In the genomic region with DNA sequence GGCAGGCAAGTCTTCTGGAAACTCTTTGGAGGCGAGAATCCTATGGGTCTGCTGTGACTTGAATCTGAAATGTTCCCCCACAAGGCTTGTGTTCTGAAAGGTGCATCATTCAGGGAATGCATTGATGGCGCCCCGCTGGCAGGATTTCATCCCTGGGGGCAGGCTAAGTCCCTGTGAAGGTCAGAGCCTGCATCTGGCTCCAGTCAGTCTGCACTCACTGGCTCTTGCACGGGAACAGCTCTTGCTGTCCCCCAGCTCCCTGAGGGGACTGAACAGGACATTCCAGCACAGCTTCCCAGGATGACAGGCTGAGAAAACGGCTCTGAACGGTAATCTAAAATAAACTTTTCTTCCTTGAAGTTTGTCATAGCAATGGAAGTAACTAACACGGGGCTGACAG, we compare ENCODE assay signal across 15 mouse cellular contexts.
DNase-seq lines count a peak whose midpoint lies in the region; ATAC-seq lines count a peak whose summit lies in the region.
"Had no signal": no experiment of that assay in that cellular context is flagged by ENCODE, and none has a peak within 500 bp of the region (broad histone marks: within the 10 kb centered on the region; RNA-seq: fewer than 3 reads in every experiment).

No protein-coding gene starts in this region.

- no peak overlapping the region for H3K9ac ChIP-seq in hindbrain, embryonic 14.5 days
- no peak overlapping the region for H3K9ac ChIP-seq in hindbrain, embryonic 12.5 days
- no peak overlapping the region for H3K9ac ChIP-seq in heart, embryonic 13.5 days
- H3K9ac ChIP-seq: embryonic facial prominence, embryonic 15.5 days; limb, embryonic 13.5 days; midbrain, embryonic 15.5 days; stomach, embryonic 15.5 days had no signal

- H3K4me3 ChIP-seq in hindbrain, embryonic 14.5 days (replicated peaks; ENCODE audit: low read length) = no peak overlapping the region
- no peak overlapping the region for H3K4me3 ChIP-seq in hindbrain, embryonic 12.5 days
- no peak overlapping the region for H3K4me3 ChIP-seq in heart, embryonic 13.5 days
- no peak overlapping the region for H3K4me3 ChIP-seq in hindbrain, embryonic 10.5 days
- H3K4me3 ChIP-seq: embryonic facial prominence, embryonic 15.5 days; limb, embryonic 13.5 days; midbrain, embryonic 15.5 days; stomach, embryonic 15.5 days had no signal

- H3K4me2 ChIP-seq in hindbrain, embryonic 14.5 days (replicated peaks) = no peak overlapping the region
- no peak overlapping the region for H3K4me2 ChIP-seq in hindbrain, embryonic 12.5 days (replicated peaks)
- 0 out of 2 replicates have a peak overlapping the region, but pooled peaks have one; percentile 3 for H3K4me2 ChIP-seq in heart, embryonic 13.5 days
- H3K4me2 ChIP-seq: embryonic facial prominence, embryonic 15.5 days; limb, embryonic 13.5 days; midbrain, embryonic 15.5 days; stomach, embryonic 15.5 days had no signal

- 22% methylated on average over 7 of the region's 7 CpGs for WGBS in hindbrain, embryonic 14.5 days
- WGBS in hindbrain, embryonic 12.5 days = 21% methylated on average over 7 of the region's 7 CpGs
- 10% methylated on average over 7 of the region's 7 CpGs for WGBS in heart, embryonic 13.5 days
- 28% methylated on average over 7 of the region's 7 CpGs for WGBS in hindbrain, embryonic 10.5 days

- H3K27me3 ChIP-seq in hindbrain, embryonic 14.5 days (ENCODE audit: control insufficient read depth, insufficient read depth, low read length) = no peaks in the 10 kb centered on the region
- H3K27me3 ChIP-seq in hindbrain, embryonic 12.5 days = no peaks in the 10 kb centered on the region
- no peaks in the 10 kb centered on the region for H3K27me3 ChIP-seq in heart, embryonic 13.5 days (replicated peaks)
- H3K27me3 ChIP-seq in hindbrain, embryonic 10.5 days (ENCODE audit: insufficient read depth, poor library complexity, severe bottlenecking) = no peaks in the 10 kb centered on the region
- H3K27me3 ChIP-seq: embryonic facial prominence, embryonic 15.5 days; limb, embryonic 13.5 days; midbrain, embryonic 15.5 days; stomach, embryonic 15.5 days had no signal

- no peaks in the 10 kb centered on the region for H3K36me3 ChIP-seq in hindbrain, embryonic 14.5 days (replicated peaks; ENCODE audit: control insufficient read depth, insufficient read depth)
- no peaks in the 10 kb centered on the region for H3K36me3 ChIP-seq in hindbrain, embryonic 12.5 days
- H3K36me3 ChIP-seq in heart, embryonic 13.5 days = no peaks in the 10 kb centered on the region
- no peaks in the 10 kb centered on the region for H3K36me3 ChIP-seq in hindbrain, embryonic 10.5 days
- H3K36me3 ChIP-seq: embryonic facial prominence, embryonic 15.5 days; limb, embryonic 13.5 days; midbrain, embryonic 15.5 days; stomach, embryonic 15.5 days had no signal

- ATAC-seq in hindbrain, embryonic 14.5 days (ENCODE audit: low FRiP score) = peak; percentile 51; the same call in 1 of the 2 replicates
- ATAC-seq in hindbrain, embryonic 12.5 days (ENCODE audit: low FRiP score) = no peak
- ATAC-seq in heart, embryonic 13.5 days (ENCODE audit: extremely low read depth, insufficient number of reproducible peaks, low FRiP score, low TSS enrichment) = no peak; the same call in 1 of the 2 replicates
- no peak for ATAC-seq in granulocyte monocyte progenitor cell, adult 5-6 weeks (replicated peaks; ENCODE audit: poor library complexity, severe bottlenecking)
- ATAC-seq: CD4-positive, CD25-positive, alpha-beta regulatory T cell, adult 4 months; midbrain, embryonic 15.5 days had no signal

- H3K9me3 ChIP-seq in hindbrain, embryonic 14.5 days (ENCODE audit: control insufficient read depth, low read length) = no peaks in the 10 kb centered on the region
- H3K9me3 ChIP-seq in hindbrain, embryonic 12.5 days (replicated peaks) = no peaks in the 10 kb centered on the region
- H3K9me3 ChIP-seq in heart, embryonic 13.5 days = no peaks in the 10 kb centered on the region
- H3K9me3 ChIP-seq in hindbrain, embryonic 10.5 days = no peaks in the 10 kb centered on the region
- H3K9me3 ChIP-seq: embryonic facial prominence, embryonic 15.5 days; limb, embryonic 13.5 days; midbrain, embryonic 15.5 days; stomach, embryonic 15.5 days had no signal

- H3K27ac ChIP-seq in hindbrain, embryonic 14.5 days = no peak overlapping the region
- no peak overlapping the region for H3K27ac ChIP-seq in hindbrain, embryonic 12.5 days
- peak overlapping the region; percentile 49 for H3K27ac ChIP-seq in heart, embryonic 13.5 days (replicated peaks)
- no peak overlapping the region for H3K27ac ChIP-seq in hindbrain, embryonic 10.5 days
- H3K27ac ChIP-seq: embryonic facial prominence, embryonic 15.5 days; kidney, postnatal 0 days; limb, embryonic 13.5 days; midbrain, embryonic 15.5 days; stomach, embryonic 15.5 days had no signal

- no peaks in the 10 kb centered on the region for H3K4me1 ChIP-seq in hindbrain, embryonic 14.5 days (replicated peaks; ENCODE audit: control insufficient read depth, insufficient read depth, low read length)
- H3K4me1 ChIP-seq in hindbrain, embryonic 12.5 days = peaks cover 4% of the 10 kb centered on the region
- H3K4me1 ChIP-seq in heart, embryonic 13.5 days = peaks cover 19% of the 10 kb centered on the region
- peaks cover 7% of the 10 kb centered on the region; the same call in 1 of the 2 replicates for H3K4me1 ChIP-seq in hindbrain, embryonic 10.5 days (replicated peaks)
- H3K4me1 ChIP-seq: midbrain, embryonic 15.5 days; stomach, embryonic 15.5 days had no signal

- DNase-seq in hindbrain, embryonic 14.5 days (ENCODE audit: low spot score) = no peak
- peak; percentile 33 for DNase-seq in embryo, embryonic 10.5 days (ENCODE audit: low spot score)
- DNase-seq in lung, postnatal 14 days = peak; percentile 34
- no peak for DNase-seq in spleen, adult 18-20 months
- no peak for DNase-seq in hindbrain, embryonic 10.5 days (ENCODE audit: low spot score)
- DNase-seq: cerebellum, adult 11-12 months had no signal

Comparison
In these comparisons a context has a peak if more than half of its experiments do, and no peak if none do; other contexts are left out.
1. DNase-seq: peak in embryo, embryonic 10.5 days (single experiment) and lung, postnatal 14 days (single experiment); none in hindbrain, embryonic 14.5 days (single experiment), spleen, adult 18-20 months (0 of 2) and hindbrain, embryonic 10.5 days (single experiment).